ENCODE assay signal across 30 mouse cellular contexts in genomic region chr1:91279126-91279525, GRCm38 (mm10). TPM values are rescaled to one million over a fixed set of nuclear protein-coding genes. Genes with fewer than 3 reads are reported as not detected.
A peak's percentile ranks its signal among the peaks of the same experiment; 100 is the strongest.
DNase-seq lines count a peak whose midpoint lies in the region; ATAC-seq lines count a peak whose summit lies in the region.
"Had no signal": no experiment of that assay in that cellular context is flagged by ENCODE, and none has a peak within 500 bp of the region (broad histone marks: within the 10 kb centered on the region; RNA-seq: fewer than 3 reads in every experiment).

No protein-coding gene starts in this region.

- H3K4me3 ChIP-seq in liver, embryonic 13.5 days (replicated peaks), result no peak overlapping the region
- H3K4me3 ChIP-seq in liver, embryonic 15.5 days (replicated peaks), result no peak overlapping the region
- no peak overlapping the region for H3K4me3 ChIP-seq in midbrain, embryonic 10.5 days
- H3K4me3 ChIP-seq: forebrain, embryonic 12.5 days; heart, embryonic 13.5 days; midbrain, embryonic 13.5 days; neural tube, embryonic 13.5 days had no signal

- WGBS in liver, embryonic 13.5 days (ENCODE audit: insufficient replicate concordance), result 64% methylated on average over 1 of the region's 1 CpGs
- 50% methylated on average over 1 of the region's 1 CpGs for WGBS in liver, embryonic 15.5 days (ENCODE audit: insufficient replicate concordance)
- 78% methylated on average over 1 of the region's 1 CpGs for WGBS in midbrain, embryonic 10.5 days

- DNase-seq in liver, embryonic 13.5 days, result no peak
- DNase-seq in liver, result no peak
- peak; percentile 63 for DNase-seq in 416B (ENCODE audit: low read depth)
- DNase-seq in NIH3T3 (ENCODE audit: low read depth), result peak; percentile 32
- no peak for DNase-seq in midbrain, embryonic 10.5 days (ENCODE audit: low spot score)
- DNase-seq in left cerebral cortex, postnatal 4 days, result no peak
- DNase-seq: adrenal gland, postnatal 25 days; cerebellum, adult 11-12 months; cerebellum, postnatal 10 days; forebrain, postnatal 0 days; heart, postnatal 14 days; kidney, adult 8-10 months; layer of hippocampus, adult 9-11 months; lung, postnatal 36 days; thymus, postnatal 14 days had no signal

- intact Hi-C loops in left cerebral cortex, postnatal 4 days (cut with DNase I), result no loop called here

- H3K36me3 ChIP-seq in liver, embryonic 13.5 days, result peaks cover 71% of the 10 kb centered on the region
- H3K36me3 ChIP-seq in liver, embryonic 15.5 days (replicated peaks), result peaks cover 82% of the 10 kb centered on the region
- H3K36me3 ChIP-seq in midbrain, embryonic 10.5 days, result peaks cover 80% of the 10 kb centered on the region

- H3K9me3 ChIP-seq in liver, embryonic 13.5 days (replicated peaks), result no peaks in the 10 kb centered on the region
- no peaks in the 10 kb centered on the region for H3K9me3 ChIP-seq in liver, embryonic 15.5 days (replicated peaks)
- no peaks in the 10 kb centered on the region for H3K9me3 ChIP-seq in midbrain, embryonic 10.5 days (replicated peaks)
- H3K9me3 ChIP-seq: forebrain, embryonic 12.5 days; heart, embryonic 13.5 days; midbrain, embryonic 13.5 days; neural tube, embryonic 13.5 days had no signal

- no peak overlapping the region; the same call in 1 of the 2 replicates for H3K4me2 ChIP-seq in liver, embryonic 13.5 days
- 0 out of 2 replicates have a peak overlapping the region, but pooled peaks have one; percentile 21 for H3K4me2 ChIP-seq in liver, embryonic 15.5 days
- H3K4me2 ChIP-seq: forebrain, embryonic 12.5 days; heart, embryonic 13.5 days; midbrain, embryonic 13.5 days; neural tube, embryonic 13.5 days had no signal

- H3K27me3 ChIP-seq in liver, embryonic 13.5 days, result no peaks in the 10 kb centered on the region
- H3K27me3 ChIP-seq in liver, embryonic 15.5 days, result no peaks in the 10 kb centered on the region
- H3K27me3 ChIP-seq in midbrain, embryonic 10.5 days (ENCODE audit: low read depth, poor library complexity, severe bottlenecking), result no peaks in the 10 kb centered on the region
- H3K27me3 ChIP-seq: forebrain, embryonic 12.5 days; heart, embryonic 13.5 days; midbrain, embryonic 13.5 days; neural tube, embryonic 13.5 days had no signal

- peaks cover 20% of the 10 kb centered on the region for H3K4me1 ChIP-seq in liver, embryonic 13.5 days (replicated peaks)
- H3K4me1 ChIP-seq in liver, embryonic 15.5 days (replicated peaks), result peaks cover 10% of the 10 kb centered on the region
- H3K4me1 ChIP-seq in midbrain, embryonic 10.5 days, result no peaks in the 10 kb centered on the region
- H3K4me1 ChIP-seq: forebrain, embryonic 12.5 days; midbrain, embryonic 13.5 days; neural tube, embryonic 13.5 days had no signal

- no peak overlapping the region for H3K9ac ChIP-seq in liver, embryonic 13.5 days
- H3K9ac ChIP-seq in liver, embryonic 15.5 days, result no peak overlapping the region
- H3K9ac ChIP-seq: forebrain, embryonic 12.5 days; forebrain, postnatal 0 days; heart, embryonic 13.5 days; midbrain, embryonic 13.5 days; neural tube, embryonic 13.5 days had no signal

- H3K27ac ChIP-seq in liver, embryonic 13.5 days, result peak overlapping the region; percentile 85
- peak overlapping the region; percentile 79 for H3K27ac ChIP-seq in liver, embryonic 15.5 days (replicated peaks)
- H3K27ac ChIP-seq in midbrain, embryonic 10.5 days (replicated peaks), result no peak overlapping the region
- H3K27ac ChIP-seq: forebrain, embryonic 12.5 days; heart, embryonic 13.5 days; kidney, postnatal 0 days; midbrain, embryonic 13.5 days; neural tube, embryonic 13.5 days had no signal

- ATAC-seq in liver, embryonic 13.5 days (ENCODE audit: low read depth), result no peak
- ATAC-seq in liver, embryonic 15.5 days (ENCODE audit: insufficient read depth), result no peak
- ATAC-seq: forebrain, postnatal 0 days; hindbrain, embryonic 16.5 days; intestine, embryonic 16.5 days; midbrain, embryonic 13.5 days had no signal

RNA-seq across cellular contexts. Expression of gene Scly, which starts 19.0 kb away (rescaled TPM):
- 24.9 and 30.1 TPM in 2 replicates for polyA plus RNA-seq in liver, embryonic 13.5 days (2015; fragmentation: Nextera tagmentation; extraction: Ambion mirVana)
- 27.5 and 31.2 TPM in 2 replicates for polyA plus RNA-seq in liver, embryonic 15.5 days (2015; fragmentation: Nextera tagmentation; extraction: Ambion mirVana)
- polyA plus RNA-seq in midbrain, embryonic 10.5 days (2016; fragmentation: Nextera tagmentation; extraction: Ambion mirVana), result 17.3 and 18.6 TPM in 2 replicates
- total RNA-seq in left cerebral cortex, postnatal 4 days (2021), result 10 to 100 TPM in 1 of 2 experiments, 1 to 10 TPM in 1; 9.2 to 11.3 TPM

RNA-seq across cellular contexts. Expression of gene Ube2f, which starts 29.0 kb away (rescaled TPM):
- 71.1 and 77.5 TPM in 2 replicates for polyA plus RNA-seq in liver, embryonic 13.5 days (2015; fragmentation: Nextera tagmentation; extraction: Ambion mirVana)
- polyA plus RNA-seq in liver, embryonic 15.5 days (2015; fragmentation: Nextera tagmentation; extraction: Ambion mirVana), result 66.9 and 68.6 TPM in 2 replicates
- polyA plus RNA-seq in midbrain, embryonic 10.5 days (2016; fragmentation: Nextera tagmentation; extraction: Ambion mirVana), result 87.8 and 92.1 TPM in 2 replicates
- 10 to 100 TPM; 44.5 to 48.4 TPM for total RNA-seq in left cerebral cortex, postnatal 4 days (2021)

RNA-seq across cellular contexts. Expression of gene Espnl, which starts 42.7 kb away (rescaled TPM):
- not detected in 2 replicates for polyA plus RNA-seq in liver, embryonic 13.5 days (2015; fragmentation: Nextera tagmentation; extraction: Ambion mirVana)
- polyA plus RNA-seq in liver, embryonic 15.5 days (2015; fragmentation: Nextera tagmentation; extraction: Ambion mirVana), result 0.01 and 0.02 TPM in 2 replicates
- not detected in 2 replicates for polyA plus RNA-seq in midbrain, embryonic 10.5 days (2016; fragmentation: Nextera tagmentation; extraction: Ambion mirVana)
- total RNA-seq in left cerebral cortex, postnatal 4 days (2021), result under 1 TPM in 1 of 2 experiments, not detected in 1; 0.14 TPM
- total RNA-seq: adrenal gland, postnatal 25 days; gastrocnemius, adult 8-10 months; heart, adult 8-10 months; heart, postnatal 14 days; liver, adult 2 months; megakaryocyte, adult 5-6 weeks had no signal
- polyA plus RNA-seq: embryonic facial prominence, embryonic 14.5 days; lung, embryonic 16.5 days; stomach, embryonic 14.5 days had no signal

Comparison
In these comparisons a context has a peak if more than half of its experiments do, and no peak if none do; other contexts are left out.
1. DNase-seq: peak in 416B (single experiment) and NIH3T3 (single experiment); none in liver, embryonic 13.5 days (single experiment), liver (single experiment), midbrain, embryonic 10.5 days (single experiment) and left cerebral cortex, postnatal 4 days (single experiment).